Mouse (Mus musculus): ENCODE results near the gene Ptpru. TPM values are rescaled to one million over a fixed set of nuclear protein-coding genes. Genes with fewer than 3 reads are reported as not detected.

The Ptpru gene
- total RNA-seq, 2 experiments from 2014 or later, result 2.1 to 3.6 TPM

DNA sequence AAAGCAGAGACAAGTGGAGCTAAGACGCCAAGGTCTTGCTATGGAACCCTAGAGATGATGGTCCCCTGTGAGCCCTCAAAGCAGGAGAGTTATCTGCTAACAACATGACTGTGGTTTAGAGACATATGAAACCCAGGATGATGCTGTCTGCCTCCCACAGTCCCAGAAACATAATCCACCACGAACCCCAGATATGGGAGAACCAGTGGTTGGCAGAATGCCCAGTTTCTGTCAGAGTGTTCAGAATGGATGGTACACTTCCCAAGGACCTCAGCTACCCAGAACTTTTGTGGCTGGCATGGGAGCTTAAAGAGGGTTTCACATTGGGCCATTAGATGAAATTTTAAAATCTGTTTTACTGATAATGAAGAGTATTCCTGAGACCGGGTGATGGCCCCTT is 57.1 kb downstream of the Ptpru start:
- peak; percentile 37 for DNase-seq

DNA sequence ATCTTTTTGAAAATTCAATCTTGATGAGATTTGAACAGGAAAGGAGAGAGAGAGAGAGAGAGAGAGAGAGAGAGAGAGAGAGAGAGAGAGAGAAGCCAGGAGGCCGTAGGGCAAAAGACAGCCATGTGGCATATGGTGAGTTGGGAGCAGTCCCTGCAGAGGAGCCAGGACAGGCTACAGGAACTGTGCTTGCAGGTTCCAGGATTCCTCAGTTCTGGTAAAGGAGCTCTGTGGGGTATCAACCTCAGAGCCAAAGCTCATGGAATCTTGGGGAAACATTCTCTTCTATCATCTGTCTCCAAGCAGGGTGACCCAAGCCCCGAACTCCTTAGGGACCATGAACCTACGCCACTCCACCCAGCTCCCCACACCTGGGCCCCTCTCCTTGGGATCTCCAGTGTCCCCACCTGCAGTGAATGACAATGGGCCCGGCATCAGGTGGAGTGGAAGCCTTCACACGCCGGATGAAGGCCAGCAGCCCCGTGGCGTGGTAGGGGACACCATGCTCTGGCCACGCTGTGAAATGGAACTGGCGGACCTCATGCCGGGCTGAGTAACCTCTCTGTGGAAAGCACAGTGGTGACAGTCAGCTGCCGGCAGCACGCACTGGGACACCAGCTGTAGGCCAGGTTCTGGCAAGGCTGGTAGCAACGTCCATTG is 59.3 kb downstream of the Ptpru start:
- no peak for DNase-seq

DNA sequence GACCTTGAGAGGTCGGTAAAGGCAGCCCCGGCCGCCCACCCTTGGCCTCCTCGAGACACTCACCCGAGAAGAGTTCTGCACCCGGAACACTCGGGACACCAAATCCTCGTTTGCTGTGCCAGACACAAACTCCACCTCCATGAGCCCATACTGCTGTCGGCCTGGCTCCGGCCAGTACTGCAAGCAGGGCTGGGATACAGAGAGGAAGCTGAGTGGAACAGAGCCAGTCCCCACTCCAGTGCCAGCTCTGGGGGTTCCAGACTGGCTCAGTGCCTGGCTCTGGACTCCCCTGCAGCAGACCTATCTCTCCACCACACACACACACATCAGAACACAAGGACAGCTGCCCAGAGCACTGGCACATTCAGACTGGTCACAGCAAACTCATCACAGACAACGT is 66.7 kb downstream of the Ptpru start:
- DNase-seq, result peak; percentile 52

DNA sequence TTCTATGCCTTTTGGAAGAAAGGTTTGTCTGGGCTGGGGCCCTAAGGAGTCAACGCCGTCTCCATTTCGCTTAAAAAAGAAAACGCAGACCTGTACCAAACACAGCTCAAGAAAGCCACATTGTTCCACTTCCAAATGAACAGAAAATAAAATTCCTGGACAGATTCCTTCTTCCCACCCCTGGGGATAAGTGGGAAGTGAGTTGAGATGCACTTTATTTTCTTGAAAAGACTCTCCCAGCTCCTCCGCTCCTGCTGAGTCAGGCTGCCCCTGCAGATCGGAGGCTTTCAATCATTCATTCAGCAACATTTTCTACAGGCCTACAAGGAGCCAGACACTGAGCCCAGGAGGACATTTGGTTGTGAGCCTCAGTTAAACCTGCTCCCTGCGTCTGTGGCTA is 74.2 kb downstream of the Ptpru start:
- DNase-seq, result no peak

DNA sequence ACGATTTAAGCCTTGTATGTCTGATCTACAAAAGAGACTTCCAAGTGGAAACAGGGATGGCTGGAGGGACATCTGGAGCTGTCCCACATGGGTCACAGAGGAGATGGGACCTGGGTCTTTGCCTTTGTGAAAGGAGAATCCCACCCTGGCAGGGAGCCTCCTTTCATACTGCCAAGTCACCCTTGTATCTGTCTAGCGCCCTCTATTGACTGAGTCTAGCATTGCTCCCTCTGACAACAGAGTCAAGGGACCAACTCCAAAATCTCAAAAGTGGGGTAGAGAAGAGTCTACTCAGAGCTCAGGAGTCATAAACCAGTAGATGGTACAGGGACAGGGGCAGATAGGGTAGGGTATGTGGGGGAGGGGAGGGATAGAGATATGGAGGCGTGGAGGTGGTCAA is 74.6 kb downstream of the Ptpru start:
- peak; percentile 17 for DNase-seq

DNA sequence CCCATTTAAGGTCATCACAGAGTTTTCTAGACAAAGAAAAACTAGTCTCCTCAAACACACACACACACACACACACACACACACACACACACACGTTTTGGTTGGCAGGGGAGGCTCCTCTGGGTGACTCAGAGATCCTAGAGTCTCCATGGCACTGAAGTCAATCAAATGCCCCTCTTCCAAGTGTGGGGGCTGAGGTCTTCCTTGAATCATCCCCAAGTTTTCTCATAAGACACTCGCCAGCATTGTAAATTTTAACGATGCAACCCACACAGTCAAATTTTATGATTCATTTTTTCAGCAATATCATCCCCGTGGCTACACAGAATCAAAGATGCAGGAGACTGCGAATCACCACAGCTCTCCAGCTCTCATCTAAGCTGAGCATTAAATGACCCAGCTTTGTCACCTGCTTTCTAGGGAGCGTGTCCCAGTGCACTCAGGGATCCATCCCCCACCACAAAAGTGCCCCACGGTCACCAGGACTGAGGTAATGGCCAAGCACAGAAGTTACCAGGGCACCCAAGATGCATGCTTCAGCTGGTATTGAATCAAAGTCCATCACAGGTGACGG is 75.8 kb downstream of the Ptpru start:
- no peak for DNase-seq

DNA sequence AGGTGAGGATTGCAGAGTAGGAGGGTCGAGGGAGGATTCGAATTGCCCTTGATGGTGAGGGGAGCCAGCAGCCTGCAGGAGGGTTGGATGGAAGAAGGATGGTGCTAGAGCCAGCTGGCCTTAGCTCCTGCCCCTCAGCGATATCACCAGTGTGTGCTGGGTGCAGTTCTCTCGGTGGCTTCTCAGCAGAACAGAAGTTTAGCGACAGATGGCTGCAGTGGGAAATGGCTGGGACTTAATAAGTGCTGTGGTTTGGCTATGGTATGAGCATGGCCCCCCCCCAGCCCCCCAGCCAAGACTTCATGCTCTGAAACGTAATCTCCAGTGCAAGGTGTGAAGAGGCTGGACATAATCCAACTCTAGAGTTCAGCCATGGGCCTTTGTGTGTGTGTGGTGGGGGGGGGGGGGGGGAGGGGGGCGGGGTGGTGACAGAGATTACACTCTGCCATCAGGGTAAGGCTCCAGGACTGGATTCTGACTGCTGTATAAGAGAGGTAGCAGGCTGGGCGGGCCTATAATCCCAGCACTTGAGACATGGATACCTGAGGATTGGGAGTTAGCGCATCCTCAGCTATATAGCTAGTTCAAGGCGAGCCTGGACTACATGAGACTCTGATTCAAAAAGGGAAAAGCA is 85.8 kb downstream of the Ptpru start:
- DNase-seq, result no peak

DNA sequence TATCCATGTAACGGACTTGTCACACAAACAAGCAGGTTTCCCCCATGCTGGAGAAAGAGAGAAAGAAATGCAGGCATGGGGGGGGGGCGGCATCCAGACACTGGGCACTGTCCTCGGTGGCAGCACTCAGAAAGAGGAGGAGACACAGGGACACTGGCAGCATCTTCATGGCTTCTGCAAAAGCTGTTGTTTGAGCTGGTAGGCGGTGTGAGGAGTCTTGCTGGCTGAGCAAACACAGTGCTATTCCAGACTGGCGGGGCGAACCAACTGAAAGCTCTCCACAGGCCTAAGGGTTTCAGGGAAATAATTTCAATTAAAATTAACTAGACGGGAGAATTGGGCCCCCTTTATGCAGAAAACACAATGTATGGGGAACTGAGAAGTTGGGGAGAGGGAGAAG is 86.5 kb downstream of the Ptpru start:
- no peak for DNase-seq

DNA sequence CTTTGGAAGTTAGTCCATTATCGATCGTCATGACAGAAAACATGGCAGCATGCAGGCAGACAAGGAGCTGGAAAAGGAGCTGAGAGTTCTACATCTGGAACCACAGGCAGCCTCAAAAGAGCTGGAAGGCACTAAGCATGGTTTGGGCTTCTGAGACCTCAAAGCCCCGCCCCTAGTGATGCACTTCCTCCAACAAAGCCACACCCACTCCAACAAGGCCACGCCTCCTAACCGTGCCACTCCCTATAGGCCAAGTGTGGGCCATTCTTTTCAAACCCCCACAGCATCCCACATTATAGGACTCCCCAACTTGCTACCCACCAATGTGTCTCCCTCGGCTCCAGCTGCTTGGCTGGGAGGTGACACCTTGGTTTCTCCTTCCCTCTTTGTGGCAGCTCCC is 88.3 kb downstream of the Ptpru start:
- DNase-seq, result no peak

DNA sequence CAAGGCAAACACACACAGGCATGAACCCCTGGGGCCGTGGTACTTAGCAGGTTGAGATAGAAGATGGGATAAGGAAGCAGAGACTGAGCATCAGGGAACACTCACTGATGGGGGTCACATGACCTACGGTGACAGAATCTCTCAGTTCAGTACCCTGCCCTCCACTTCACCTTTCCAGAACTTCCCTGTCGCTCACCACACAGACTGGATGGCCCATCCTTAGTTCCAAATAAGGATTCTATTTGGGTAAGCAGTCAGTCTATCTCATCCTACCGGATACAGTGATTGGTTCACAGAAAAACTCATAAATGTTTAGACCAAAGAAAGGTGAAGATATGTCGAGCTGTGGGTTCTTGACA is 93.4 kb downstream of the Ptpru start:
- DNase-seq, result no peak

DNA sequence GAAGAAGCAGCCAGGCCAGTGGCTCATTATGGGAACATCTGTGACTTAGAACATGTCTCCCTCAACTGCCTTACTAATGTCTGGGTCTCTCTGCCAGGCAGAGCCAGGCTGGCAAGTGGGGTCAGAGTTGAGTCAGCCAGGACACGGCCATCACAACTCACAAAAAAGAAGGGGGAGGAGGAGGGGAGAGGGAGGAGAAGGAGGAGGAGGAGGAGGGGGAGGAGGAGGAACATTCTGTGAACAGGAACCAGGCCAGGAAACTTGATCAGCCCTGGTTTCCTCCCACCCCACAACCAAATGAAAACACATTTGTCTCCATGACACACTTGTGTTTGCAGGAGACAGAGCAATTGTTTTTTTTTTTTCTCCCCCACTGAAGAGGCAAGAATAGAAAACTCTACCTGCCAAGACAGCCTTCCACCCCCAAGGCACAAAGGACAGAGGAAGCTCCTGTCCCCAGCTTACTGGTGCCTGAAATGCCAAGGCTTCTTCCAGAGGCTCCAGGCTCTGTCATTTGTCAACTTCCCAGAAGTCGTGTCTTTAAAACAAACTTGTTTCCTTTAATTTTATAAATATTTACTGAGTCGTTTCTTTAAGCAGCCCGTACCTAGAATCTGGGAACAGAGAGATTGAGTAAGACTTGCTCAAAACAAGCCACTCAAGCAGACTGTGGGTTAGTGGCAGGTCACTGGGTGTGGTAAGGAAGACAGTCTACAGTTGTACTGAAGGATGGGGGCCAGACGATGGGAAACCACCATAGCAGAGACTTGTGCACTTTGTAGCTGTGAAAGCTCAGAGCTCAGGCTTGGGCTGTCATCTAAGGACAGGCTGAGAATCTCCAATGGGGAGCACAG is 94.0 kb downstream of the Ptpru start:
- peak; percentile 12 for DNase-seq

DNA sequence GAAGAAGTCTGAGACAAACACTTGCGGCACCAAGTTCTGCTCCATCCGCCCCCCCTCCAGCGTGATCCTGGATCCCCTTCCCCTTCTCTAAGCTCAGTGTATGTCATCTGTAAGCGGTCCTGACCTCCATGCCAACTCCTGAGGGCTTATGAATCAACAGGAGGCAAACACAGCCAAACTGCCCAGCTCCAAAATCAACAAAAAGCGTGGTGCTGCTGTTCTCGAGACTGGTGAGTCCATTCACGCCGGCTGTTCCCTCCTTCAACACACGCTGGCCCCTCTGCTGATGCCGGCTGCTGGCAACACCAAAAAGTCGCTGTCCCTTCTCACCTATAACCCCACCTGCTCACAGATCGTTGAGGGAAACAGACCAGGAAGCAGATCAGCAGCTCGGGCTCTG is 95.1 kb downstream of the Ptpru start:
- DNase-seq, result no peak

DNA sequence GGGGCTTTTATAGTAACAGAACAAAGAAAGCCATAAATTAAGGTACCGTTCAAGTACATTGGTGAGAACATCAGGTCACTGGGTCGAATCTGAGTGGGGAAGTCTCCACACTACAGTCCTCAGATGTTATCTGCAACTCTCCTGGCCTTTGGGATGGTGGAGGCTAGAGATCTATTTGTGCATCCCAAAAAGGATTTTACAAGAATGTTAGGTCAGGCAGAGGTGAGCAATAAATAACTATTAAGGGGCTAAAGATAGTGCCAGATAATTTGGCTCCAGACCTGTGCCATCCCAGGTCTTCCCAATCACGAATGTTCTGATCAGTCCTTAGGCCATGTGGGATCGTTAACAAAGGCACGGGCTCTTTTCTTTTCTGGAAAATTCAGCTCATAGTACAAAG is 97.5 kb downstream of the Ptpru start:
- DNase-seq, result no peak

DNA sequence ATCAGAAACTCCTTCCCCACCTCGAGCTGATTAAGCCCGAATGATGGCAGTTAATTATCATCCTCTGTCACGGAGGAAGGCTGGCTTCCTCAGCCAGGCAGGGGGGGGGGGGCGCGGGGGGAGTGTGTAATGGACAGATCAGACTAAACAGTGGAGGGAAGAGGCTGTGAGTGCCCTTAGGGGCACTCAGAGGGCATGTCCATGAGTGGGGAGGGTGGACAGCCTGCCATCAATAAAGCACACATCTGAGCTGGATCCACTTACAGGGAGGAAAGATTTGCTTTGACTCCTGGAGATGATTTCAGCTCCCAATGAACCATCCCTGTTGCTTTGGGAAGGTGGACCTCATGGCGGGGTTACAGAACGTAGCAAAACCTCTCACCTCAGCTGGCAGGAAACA is 109.5 kb downstream of the Ptpru start:
- no peak for DNase-seq

DNA sequence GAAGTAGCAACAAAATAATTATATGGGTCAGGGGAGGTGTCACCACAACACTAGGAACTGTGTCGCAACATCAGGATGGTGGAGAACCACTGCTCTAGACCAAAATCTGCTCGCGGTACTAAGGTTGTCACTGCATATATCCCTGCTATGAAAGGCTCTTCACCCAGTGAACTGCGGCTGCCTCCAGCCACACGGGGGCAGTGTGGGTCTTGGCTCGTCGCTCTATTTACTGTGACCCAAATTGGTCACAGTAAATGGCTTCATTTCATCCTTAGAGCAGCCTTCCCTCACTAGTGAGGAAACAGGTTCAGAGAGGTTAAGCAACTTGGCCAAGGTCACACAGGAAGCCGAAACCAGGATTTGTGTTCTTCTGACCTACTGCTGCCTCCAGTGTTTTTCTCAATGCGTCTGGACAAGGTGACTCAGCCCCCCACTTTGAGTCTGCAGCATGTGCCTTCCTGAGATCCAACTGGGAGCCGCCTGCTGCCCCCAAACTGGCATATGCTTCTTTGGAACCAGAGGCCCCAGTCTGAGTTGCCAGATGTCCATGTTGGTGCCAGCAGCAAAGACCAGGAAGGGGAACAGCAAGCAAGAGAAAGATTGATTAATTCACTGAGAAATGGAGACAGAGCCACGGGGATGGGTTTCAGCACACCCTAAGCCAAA is 114.5 kb downstream of the Ptpru start:
- DNase-seq, result peak; percentile 76

DNA sequence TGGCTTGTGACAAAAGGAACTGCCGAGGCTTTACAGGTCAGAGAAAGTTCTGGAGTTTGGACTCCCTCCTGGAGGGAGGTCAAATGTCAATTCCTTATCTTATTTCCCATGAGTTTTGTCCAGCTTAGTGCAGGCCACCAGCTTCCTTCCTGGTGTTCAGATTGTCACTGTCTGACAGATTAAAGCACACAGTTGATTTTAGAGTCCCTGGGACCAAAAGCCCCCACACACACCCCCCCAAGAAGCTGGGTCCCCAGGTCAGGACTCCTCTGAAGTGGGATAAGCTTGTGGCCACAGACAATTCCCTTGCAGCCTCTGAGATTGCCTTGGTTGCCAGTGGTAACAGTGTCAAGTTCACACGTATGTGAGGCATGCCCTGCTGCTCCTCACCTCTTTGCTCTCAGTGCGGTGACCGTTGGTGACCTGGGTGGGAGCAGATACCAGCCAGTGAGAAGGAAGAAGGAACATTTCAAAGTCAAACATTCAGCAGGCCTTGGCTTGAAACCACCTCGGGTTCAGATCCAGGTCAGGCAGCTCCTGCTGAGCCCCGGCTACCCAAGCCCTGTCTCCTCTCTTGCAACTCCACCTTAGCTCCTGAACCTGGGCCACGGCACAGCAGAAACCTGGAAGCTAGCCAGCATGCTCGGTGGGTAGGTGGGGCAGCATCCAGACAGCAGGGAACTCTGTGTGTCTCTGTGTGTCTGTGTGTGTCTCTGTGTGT is 115.8 kb downstream of the Ptpru start:
- peak; percentile 14 for DNase-seq

DNA sequence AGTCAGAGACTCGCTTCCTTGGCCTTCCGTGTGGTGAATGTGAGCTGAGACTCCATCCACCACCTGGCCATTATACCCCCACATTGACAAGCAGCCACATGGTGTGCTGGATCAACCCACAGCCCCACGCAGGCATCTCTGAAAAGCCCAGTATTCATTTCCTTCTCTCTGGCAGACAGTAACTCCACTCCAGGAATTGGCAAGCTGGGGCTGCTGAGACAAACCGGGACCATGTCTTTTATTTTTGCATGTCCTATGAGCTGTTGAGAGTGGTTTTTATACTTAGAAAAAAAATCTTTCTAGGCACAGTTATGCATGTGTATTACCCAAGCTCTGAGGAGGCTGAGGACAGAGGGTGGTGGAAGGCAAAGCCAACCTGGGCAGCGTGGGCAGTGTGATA is 118.9 kb downstream of the Ptpru start:
- DNase-seq, result no peak

Other genes with a start within 250 kb of the Ptpru start
- gene Mecr, start 5.2 kb upstream of the Ptpru start, total RNA-seq (2021), result 10 to 100 TPM; 22.4 to 25.2 TPM
- gene Srsf4, start 35.3 kb upstream of the Ptpru start, total RNA-seq (2021), result 10 to 100 TPM; 73.2 to 76.8 TPM
- gene Tmem200b, start 83.5 kb upstream of the Ptpru start, total RNA-seq (2021), result 10 to 100 TPM in 1 of 2 experiments, 1 to 10 TPM in 1; 9.4 to 12.8 TPM
- gene Gm10300, start 236.4 kb upstream of the Ptpru start, total RNA-seq (2021), result under 1 TPM; 0.11 to 0.12 TPM
- 100 to 1,000 TPM in 1 of 2 experiments, 10 to 100 TPM in 1; 88.1 to 142 TPM for gene Epb41, start 237.0 kb upstream of the Ptpru start, total RNA-seq (2021)

Measured in heart, postnatal 4 days (tissue).